Mouse (Mus musculus) brain, embryonic 14.5 days (tissue): ENCODE data around the gene Cmpk1.

Source experiments
- CTCF ChIP-seq: fragments of 200-500 bp; IDR thresholded peaks from 2 replicates; pipeline ENCODE4 v1.5.1; 2012; ENCODE audit warnings: inconsistent platforms, mild to moderate bottlenecking, moderate library complexity, borderline replicate concordance; ENCODE audit not compliant: insufficient read depth, insufficient read length; ENCODE audit errors: extremely low read depth
- POLR2A ChIP-seq: fragments of 200-500 bp; IDR thresholded peaks from 2 replicates; pipeline ENCODE4 v1.6.1; 2012; ENCODE audit warnings: mild to moderate bottlenecking, inconsistent platforms, borderline replicate concordance; ENCODE audit not compliant: poor library complexity, insufficient read depth, insufficient read length, severe bottlenecking; ENCODE audit errors: extremely low read depth

DNA sequence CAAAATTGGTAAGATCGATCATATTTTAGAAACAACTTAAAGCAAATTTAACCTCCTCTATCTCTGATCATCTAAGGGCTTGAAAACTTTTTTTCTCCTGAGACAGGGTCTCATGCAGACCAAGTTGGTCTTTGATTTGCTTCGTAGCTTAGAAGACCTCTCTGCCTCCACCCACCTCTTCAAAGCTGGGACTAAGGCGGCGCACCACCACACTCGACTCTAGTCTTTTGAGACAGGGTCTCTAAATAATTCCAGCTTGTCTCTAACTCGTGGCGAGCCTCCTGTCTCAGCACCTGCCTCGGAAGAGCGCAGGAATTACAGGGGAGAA lies 12.4 kb upstream of the Cmpk1 start:
- no peak for TF ChIP-seq CTCF
- TF ChIP-seq POLR2A, result no peak
